Mouse (Mus musculus) G1E (cell line): Measurements from ENCODE around the gene Dlgap5. TPM values are rescaled to one million over a fixed set of nuclear protein-coding genes. Genes with fewer than 3 reads are reported as not detected.
A peak's percentile ranks its signal among the peaks of the same experiment; 100 is the strongest.

ENCODE experiments used
- ATAC-seq: 2 replicates; pipeline ENCODE4 v1.8.0; 2016; ENCODE audit warnings: mild to moderate bottlenecking; ENCODE audit not compliant: insufficient number of reproducible peaks, poor library complexity, low FRiP score, severe bottlenecking; ENCODE audit errors: extremely low read depth
- DNase-seq: peaks from one replicate; pipeline ENCODE4 v3.0.0; 2012; ENCODE audit warnings: low spot score
- H3K27me3 ChIP-seq: 2 replicates; pipeline ENCODE4 v1.6.1; 2012; ENCODE audit warnings: mild to moderate bottlenecking, low read length, inconsistent platforms; ENCODE audit not compliant: insufficient read depth
- H3K36me3 ChIP-seq: replicated peaks from 2 replicates; pipeline ENCODE3; 2012; ENCODE audit warnings: mild to moderate bottlenecking, inconsistent platforms
- H3K4me1 ChIP-seq: 2 replicates; pipeline ENCODE4 v1.6.1; 2012; ENCODE audit warnings: low read depth, low read length, inconsistent platforms, mixed read lengths; ENCODE audit not compliant: insufficient read depth
- H3K4me3 ChIP-seq: 2 replicates; pipeline ENCODE4 v1.5.1; 2012; ENCODE audit warnings: low read depth, mild to moderate bottlenecking, inconsistent platforms, low read length, moderate library complexity, mixed read lengths
- H3K9me3 ChIP-seq: replicated peaks from 2 replicates; pipeline ENCODE4 v1.6.1; 2012; ENCODE audit warnings: inconsistent platforms
- CTCF ChIP-seq: IDR thresholded peaks from 2 replicates; pipeline ENCODE4 v1.5.1; 2012; ENCODE audit warnings: low read depth, low read length, inconsistent platforms, mixed read lengths
- GATA1 ChIP-seq: IDR thresholded peaks from 2 replicates; pipeline ENCODE4 v1.6.1; 2012; ENCODE audit warnings: borderline replicate concordance, low read length, inconsistent platforms, mixed read lengths
- GATA2 ChIP-seq: IDR thresholded peaks from 2 replicates; pipeline ENCODE4 v1.6.1; 2012; ENCODE audit warnings: low read depth, low read length, inconsistent platforms, borderline replicate concordance
- POLR2AphosphoS5 ChIP-seq: IDR thresholded peaks from 2 replicates; pipeline ENCODE4 v1.6.1; 2012; ENCODE audit warnings: low read depth, low read length, inconsistent platforms; ENCODE audit not compliant: insufficient replicate concordance
- TAL1 ChIP-seq: conservative IDR thresholded peaks from 2 replicates; pipeline ENCODE4 v1.6.1; 2012; ENCODE audit warnings: low read depth, low read length, inconsistent platforms, mixed read lengths
- polyA plus RNA-seq: library from polyadenylated mRNA; stranded (reverse); fragments of >175 nt; gene quantifications from 2 replicates; pipeline ENCODE4 v1.2.3, GENCODE M21; 2012
- total RNA-seq, 2 experiments: library from RNA; stranded (forward) in 1 of 2; stranded (reverse) in 1 of 2; fragments of 200-1000 nt in 1 of 2; fragments of >200 nt in 1 of 2; fragmentation: Nextera tagmentation in 1 of 2; gene quantifications; 2 replicates each; pipeline ENCODE4 v1.2.3; 2014 to 2017

The Dlgap5 gene
- total and polyA plus RNA-seq, 3 experiments = 21.6 to 119 (median 109) TPM

- DNase-seq (no peak), ATAC-seq (no peak)
- H3K4me1 ChIP-seq = peaks cover 67% of the 10 kb centered on the region
- TF ChIP-seq GATA2 (no peak), POLR2AphosphoS5 (no peak), TAL1 (no peak)
- H3K36me3 ChIP-seq = no peaks in the 10 kb centered on the region
- H3K4me3 ChIP-seq = no peak overlapping the region
- H3K27me3 ChIP-seq = peaks cover 33% of the 10 kb centered on the region
- H3K9me3 ChIP-seq = no peaks in the 10 kb centered on the region
Measured at GRCm38 (mm10) chr14:47369741-47370140, 48.5 kb downstream of the Dlgap5 start.

DNA sequence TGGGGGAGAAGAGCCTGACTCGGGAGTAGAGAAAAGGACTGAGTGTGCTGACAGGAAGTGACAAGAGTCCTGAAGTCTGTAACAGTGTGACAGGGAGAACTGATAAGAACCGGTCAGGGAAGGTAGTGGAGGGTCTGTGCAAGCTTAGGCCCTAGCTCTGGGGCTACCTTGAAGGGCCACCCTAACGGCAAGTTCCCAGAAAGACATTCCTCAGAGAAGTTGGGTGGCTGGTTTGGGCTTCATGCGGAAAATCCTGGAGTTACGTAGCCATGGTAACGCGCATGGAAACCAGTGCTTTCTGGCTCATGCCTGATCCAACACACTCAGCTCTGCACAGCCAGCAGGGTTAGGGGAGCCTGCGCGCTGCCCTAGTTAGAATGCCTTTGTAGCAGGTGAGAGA is 50.7 kb downstream of the Dlgap5 start, which contains the start of gene Lgals3:
Lgals3 (plus strand) TSS at position 291 of the 400 bp plus-strand sequence.
- peak; percentile 50 for DNase-seq

DNA sequence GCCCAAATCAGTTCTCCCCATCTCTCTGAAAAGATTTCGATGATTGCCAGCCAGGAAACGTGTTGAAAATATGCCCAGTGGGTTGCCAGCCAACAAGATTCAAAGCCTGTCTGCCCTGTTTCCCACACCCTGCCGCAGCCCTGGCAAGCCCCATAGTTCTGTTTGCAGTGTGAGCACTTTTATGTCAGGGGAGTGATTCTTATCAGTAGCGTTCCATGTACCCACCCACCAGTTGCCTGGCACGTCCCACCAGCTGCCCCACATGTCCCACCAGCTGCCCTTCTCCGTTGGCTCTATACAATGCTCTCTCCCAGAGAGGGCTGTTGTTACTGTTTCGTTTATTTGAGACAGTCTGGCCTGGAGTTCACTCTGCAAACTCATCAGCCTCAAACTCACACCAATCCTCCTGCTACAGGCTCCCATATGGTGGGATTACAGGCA is 51.3 kb downstream of the Dlgap5 start:
- peaks cover 57% of the 10 kb centered on the region for H3K4me1 ChIP-seq
- DNase-seq (peak; percentile 35), ATAC-seq (peak; percentile 32)
- no peaks in the 10 kb centered on the region for H3K9me3 ChIP-seq
- TF ChIP-seq GATA1 = no peak
- TF ChIP-seq TAL1 = no peak
- no peak for TF ChIP-seq GATA2
- TF ChIP-seq CTCF = no peak
- no peaks in the 10 kb centered on the region for H3K36me3 ChIP-seq
- peak overlapping the region; percentile 25; the same call in 1 of the 2 replicates for H3K4me3 ChIP-seq
- H3K27me3 ChIP-seq = peaks cover 15% of the 10 kb centered on the region; the same call in 1 of the 2 replicates

More for the DNA sequence above, 50.7 kb downstream of the Dlgap5 start, which contains the start of gene Lgals3:
- no peak for TF ChIP-seq POLR2AphosphoS5
- TF ChIP-seq CTCF = no peak
- no peak for TF ChIP-seq GATA1
- TF ChIP-seq TAL1 = no peak
- no peak for TF ChIP-seq GATA2
- peak; percentile 74 for ATAC-seq
- Histone ChIP-seq H3K9me3 (no peaks in the 10 kb centered on the region), H3K4me1 (peaks cover 56% of the 10 kb centered on the region), H3K4me3 (peak within 1 kb of the TSS; percentile 25; the same call in 1 of the 2 replicates), H3K27me3 (peaks cover 17% of the 10 kb centered on the region; the same call in 1 of the 2 replicates), H3K36me3 (no peaks in the 10 kb centered on the region)

- DNase-seq (peak; percentile 54), ATAC-seq (peak; percentile 68)
- peak overlapping the region; percentile 25; the same call in 1 of the 2 replicates for H3K4me3 ChIP-seq
- H3K9me3 ChIP-seq = no peaks in the 10 kb centered on the region
- TF ChIP-seq CTCF (no peak), GATA1 (no peak), POLR2AphosphoS5 (no peak), GATA2 (no peak), TAL1 (no peak)
- no peaks in the 10 kb centered on the region for H3K36me3 ChIP-seq
- peaks cover 2% of the 10 kb centered on the region; the same call in 1 of the 2 replicates for H3K27me3 ChIP-seq
- peaks cover 64% of the 10 kb centered on the region for H3K4me1 ChIP-seq
Measured at GRCm38 (mm10) chr14:47364742-47365449, 53.3 kb downstream of the Dlgap5 start.

DNA sequence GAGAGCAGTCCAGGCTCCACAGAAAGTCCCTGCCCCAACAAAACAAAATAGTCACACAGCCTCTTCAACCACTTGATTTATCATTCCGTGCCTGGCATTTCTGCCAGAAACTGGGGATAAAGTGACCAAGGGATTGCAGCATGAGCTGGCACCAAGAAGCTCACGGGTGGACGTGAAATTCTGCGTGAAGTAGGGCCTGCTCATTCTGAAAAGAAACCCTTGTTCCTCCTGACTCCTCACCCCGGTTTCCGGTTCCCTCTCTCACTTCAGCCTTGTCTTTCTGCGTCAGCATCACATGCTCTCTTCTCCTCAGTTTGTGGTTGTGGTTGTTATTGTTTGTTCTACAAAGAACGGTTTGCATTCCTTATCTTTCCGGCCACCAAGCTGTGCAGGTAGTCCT is 56.3 kb downstream of the Dlgap5 start:
- peaks cover 48% of the 10 kb centered on the region for H3K4me1 ChIP-seq
- no peak overlapping the region for H3K4me3 ChIP-seq
- H3K27me3 ChIP-seq = no peaks in the 10 kb centered on the region; the same call in 1 of the 2 replicates
- H3K36me3 ChIP-seq = no peaks in the 10 kb centered on the region
- DNase-seq = no peak
- no peak for ATAC-seq
- no peaks in the 10 kb centered on the region for H3K9me3 ChIP-seq
- TF ChIP-seq POLR2AphosphoS5 (no peak), GATA1 (no peak), TAL1 (no peak), CTCF (no peak), GATA2 (no peak)

DNA sequence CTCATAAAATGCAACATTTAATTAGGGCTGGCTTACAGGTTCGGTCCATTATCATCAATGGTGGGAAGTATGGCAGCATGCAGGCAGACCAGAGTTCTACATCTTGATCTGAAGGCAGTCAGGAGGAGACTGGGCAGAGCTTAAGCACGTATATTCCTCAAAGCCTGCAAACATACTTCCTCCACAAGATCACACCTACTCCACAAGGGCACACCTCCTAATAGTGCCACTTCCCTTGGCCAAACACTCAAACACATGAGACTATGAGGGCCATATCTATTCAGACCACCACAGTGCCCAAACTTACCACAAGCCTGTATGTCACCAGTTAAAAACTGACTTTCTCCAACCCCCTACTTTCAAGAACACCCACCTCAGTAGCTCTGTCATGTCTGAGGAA is 56.8 kb downstream of the Dlgap5 start:
- H3K9me3 ChIP-seq = no peaks in the 10 kb centered on the region
- ATAC-seq (no peak), DNase-seq (no peak)
- H3K4me1 ChIP-seq = peaks cover 45% of the 10 kb centered on the region
- no peaks in the 10 kb centered on the region; the same call in 1 of the 2 replicates for H3K27me3 ChIP-seq
- no peak overlapping the region for H3K4me3 ChIP-seq
- no peaks in the 10 kb centered on the region for H3K36me3 ChIP-seq
- TF ChIP-seq GATA1 (no peak), POLR2AphosphoS5 (no peak), CTCF (no peak), GATA2 (no peak), TAL1 (no peak)
